In the genomic region with DNA sequence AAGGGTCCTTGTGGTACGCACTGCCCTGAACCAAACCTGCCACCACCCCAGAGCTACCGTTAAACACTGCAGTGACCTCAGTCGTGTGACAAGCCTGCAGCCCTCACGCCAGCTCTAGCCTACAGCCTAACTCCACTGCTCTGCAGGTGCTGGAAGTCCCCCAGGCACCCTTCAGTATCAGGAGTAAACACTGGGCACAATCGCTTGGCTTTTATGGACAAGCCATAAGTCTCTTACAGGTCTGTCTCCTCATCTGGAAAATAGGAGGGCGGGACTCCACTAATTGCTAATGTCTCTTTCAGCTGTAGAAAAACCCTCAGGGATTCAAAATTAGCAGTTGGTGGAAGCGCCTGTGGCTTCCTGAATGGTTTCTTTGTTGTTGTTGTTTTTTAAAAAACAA, we compare ENCODE assay signal across 20 mouse cellular contexts. TPM values are rescaled to one million over a fixed set of nuclear protein-coding genes. Genes with fewer than 3 reads are reported as not detected.
DNase-seq lines count a peak whose midpoint lies in the region; ATAC-seq lines count a peak whose summit lies in the region.
"Had no signal": no experiment of that assay in that cellular context is flagged by ENCODE, and none has a peak within 500 bp of the region (broad histone marks: within the 10 kb centered on the region; RNA-seq: fewer than 3 reads in every experiment).

No protein-coding gene starts in this region.

- H3K27ac ChIP-seq in forebrain, embryonic 12.5 days, result 0 out of 2 replicates have a peak overlapping the region, but pooled peaks have one; percentile 56
- no peak overlapping the region for H3K27ac ChIP-seq in forebrain, embryonic 16.5 days (ENCODE audit: low read length)
- H3K27ac ChIP-seq in kidney, embryonic 16.5 days (ENCODE audit: low read length), result peak overlapping the region; percentile 5; the same call in 1 of the 2 replicates
- H3K27ac ChIP-seq in midbrain, embryonic 11.5 days (ENCODE audit: low read depth, low read length), result no peak overlapping the region
- no peak overlapping the region for H3K27ac ChIP-seq in midbrain, embryonic 13.5 days
- H3K27ac ChIP-seq in embryonic facial prominence, embryonic 15.5 days (replicated peaks), result no peak overlapping the region
- H3K27ac ChIP-seq: hindbrain, postnatal 0 days; midbrain, embryonic 12.5 days had no signal

- peaks cover 30% of the 10 kb centered on the region for H3K4me1 ChIP-seq in forebrain, embryonic 12.5 days
- H3K4me1 ChIP-seq in forebrain, embryonic 16.5 days (replicated peaks; ENCODE audit: control insufficient read depth, insufficient read depth, low read length), result peaks cover 15% of the 10 kb centered on the region
- H3K4me1 ChIP-seq in kidney, embryonic 16.5 days (ENCODE audit: insufficient read depth, low read length), result peaks cover 41% of the 10 kb centered on the region
- peaks cover 10% of the 10 kb centered on the region for H3K4me1 ChIP-seq in midbrain, embryonic 11.5 days (ENCODE audit: control insufficient read depth, insufficient read depth, low read length)
- peaks cover 22% of the 10 kb centered on the region for H3K4me1 ChIP-seq in midbrain, embryonic 13.5 days (replicated peaks)
- peaks cover 15% of the 10 kb centered on the region for H3K4me1 ChIP-seq in embryonic facial prominence, embryonic 15.5 days

- 25% methylated on average over 7 of the region's 7 CpGs for WGBS in forebrain, embryonic 12.5 days
- whole genome bisulfite sequencing in forebrain, embryonic 16.5 days, result 27% methylated on average over 7 of the region's 7 CpGs
- WGBS in kidney, embryonic 16.5 days, result 31% methylated on average over 7 of the region's 7 CpGs
- WGBS in midbrain, embryonic 11.5 days, result 51% methylated on average over 7 of the region's 7 CpGs
- 55% methylated on average over 7 of the region's 7 CpGs for WGBS in midbrain, embryonic 13.5 days
- WGBS in embryonic facial prominence, embryonic 15.5 days, result 40% methylated on average over 7 of the region's 7 CpGs

- 0 out of 2 replicates have a peak, but pooled peaks cover 4% of the 10 kb centered on the region for H3K27me3 ChIP-seq in forebrain, embryonic 12.5 days
- H3K27me3 ChIP-seq in forebrain, embryonic 16.5 days (replicated peaks; ENCODE audit: control insufficient read depth, insufficient read depth, low read length), result no peaks in the 10 kb centered on the region
- no peaks in the 10 kb centered on the region for H3K27me3 ChIP-seq in kidney, embryonic 16.5 days (ENCODE audit: insufficient read depth, low read length)
- H3K27me3 ChIP-seq in midbrain, embryonic 11.5 days (ENCODE audit: control insufficient read depth, insufficient read depth, low read length), result no peaks in the 10 kb centered on the region
- no peaks in the 10 kb centered on the region for H3K27me3 ChIP-seq in midbrain, embryonic 13.5 days
- H3K27me3 ChIP-seq in embryonic facial prominence, embryonic 15.5 days, result no peaks in the 10 kb centered on the region
- H3K27me3 ChIP-seq: heart, embryonic 12.5 days; midbrain, embryonic 12.5 days had no signal

- no peak for DNase-seq in kidney, adult 9 months
- peak; percentile 72 for DNase-seq in midbrain, embryonic 11.5 days (ENCODE audit: low spot score, missing footprints)
- DNase-seq in cerebellum, postnatal 14 days, result no peak
- DNase-seq: B cell, adult 2 months; cerebellum, adult 9-10 months; gastrocnemius, postnatal 25 days; heart, postnatal 36 days; kidney, adult 18-20 months; left cerebral cortex, postnatal 4 days; liver, postnatal 0 days had no signal

- H3K9me3 ChIP-seq in forebrain, embryonic 12.5 days, result no peaks in the 10 kb centered on the region
- no peaks in the 10 kb centered on the region for H3K9me3 ChIP-seq in forebrain, embryonic 16.5 days (ENCODE audit: control insufficient read depth, low read length)
- peaks cover 3% of the 10 kb centered on the region; the same call in 1 of the 2 replicates for H3K9me3 ChIP-seq in kidney, embryonic 16.5 days (ENCODE audit: low read length)
- H3K9me3 ChIP-seq in midbrain, embryonic 11.5 days (ENCODE audit: control insufficient read depth, low read length), result no peaks in the 10 kb centered on the region
- no peaks in the 10 kb centered on the region for H3K9me3 ChIP-seq in midbrain, embryonic 13.5 days
- no peaks in the 10 kb centered on the region for H3K9me3 ChIP-seq in embryonic facial prominence, embryonic 15.5 days (replicated peaks)
- H3K9me3 ChIP-seq: heart, embryonic 12.5 days; midbrain, embryonic 12.5 days had no signal

- no peaks in the 10 kb centered on the region for H3K36me3 ChIP-seq in forebrain, embryonic 12.5 days (replicated peaks)
- H3K36me3 ChIP-seq in forebrain, embryonic 16.5 days (ENCODE audit: control insufficient read depth, insufficient read depth), result no peaks in the 10 kb centered on the region
- no peaks in the 10 kb centered on the region for H3K36me3 ChIP-seq in kidney, embryonic 16.5 days (ENCODE audit: insufficient read depth, low read length)
- H3K36me3 ChIP-seq in midbrain, embryonic 11.5 days (ENCODE audit: control insufficient read depth, insufficient read depth, low read length), result no peaks in the 10 kb centered on the region
- no peaks in the 10 kb centered on the region for H3K36me3 ChIP-seq in midbrain, embryonic 13.5 days
- no peaks in the 10 kb centered on the region for H3K36me3 ChIP-seq in embryonic facial prominence, embryonic 15.5 days
- H3K36me3 ChIP-seq: midbrain, embryonic 12.5 days had no signal

- H3K4me2 ChIP-seq in forebrain, embryonic 12.5 days, result no peak overlapping the region
- H3K4me2 ChIP-seq in forebrain, embryonic 16.5 days (ENCODE audit: low read length), result no peak overlapping the region
- no peak overlapping the region for H3K4me2 ChIP-seq in kidney, embryonic 16.5 days (replicated peaks; ENCODE audit: low read depth, low read length)
- H3K4me2 ChIP-seq in midbrain, embryonic 11.5 days, result no peak overlapping the region
- no peak overlapping the region for H3K4me2 ChIP-seq in midbrain, embryonic 13.5 days (replicated peaks)
- no peak overlapping the region for H3K4me2 ChIP-seq in embryonic facial prominence, embryonic 15.5 days (replicated peaks)
- H3K4me2 ChIP-seq: heart, embryonic 12.5 days had no signal

- no peak for ATAC-seq in forebrain, embryonic 12.5 days (ENCODE audit: low FRiP score)
- ATAC-seq in forebrain, embryonic 16.5 days, result no peak
- ATAC-seq in kidney, embryonic 16.5 days (ENCODE audit: low FRiP score, low TSS enrichment), result no peak
- no peak for ATAC-seq in midbrain, embryonic 11.5 days (ENCODE audit: low FRiP score)
- ATAC-seq in midbrain, embryonic 13.5 days, result no peak
- ATAC-seq in embryonic facial prominence, embryonic 15.5 days (ENCODE audit: insufficient number of reproducible peaks, low FRiP score, low TSS enrichment, low read depth), result peak; percentile 26; the same call in 1 of the 2 replicates
- ATAC-seq: hindbrain, postnatal 0 days; liver, postnatal 0 days had no signal

- H3K4me3 ChIP-seq in forebrain, embryonic 12.5 days (replicated peaks), result no peak overlapping the region
- H3K4me3 ChIP-seq in forebrain, embryonic 16.5 days (replicated peaks; ENCODE audit: low read length), result no peak overlapping the region
- no peak overlapping the region for H3K4me3 ChIP-seq in kidney, embryonic 16.5 days (ENCODE audit: low read length)
- no peak overlapping the region for H3K4me3 ChIP-seq in midbrain, embryonic 11.5 days (ENCODE audit: low read depth, low read length)
- no peak overlapping the region for H3K4me3 ChIP-seq in midbrain, embryonic 13.5 days (replicated peaks)
- H3K4me3 ChIP-seq in embryonic facial prominence, embryonic 15.5 days (replicated peaks), result no peak overlapping the region
- H3K4me3 ChIP-seq: heart, embryonic 12.5 days; midbrain, embryonic 12.5 days; myocyte had no signal

- H3K9ac ChIP-seq in forebrain, embryonic 12.5 days, result no peak overlapping the region
- no peak overlapping the region for H3K9ac ChIP-seq in forebrain, embryonic 16.5 days (replicated peaks; ENCODE audit: low read depth, low read length)
- no peak overlapping the region for H3K9ac ChIP-seq in kidney, embryonic 16.5 days (replicated peaks; ENCODE audit: low read length)
- H3K9ac ChIP-seq in midbrain, embryonic 11.5 days (ENCODE audit: low read length), result no peak overlapping the region
- H3K9ac ChIP-seq in midbrain, embryonic 13.5 days (replicated peaks), result no peak overlapping the region
- no peak overlapping the region for H3K9ac ChIP-seq in embryonic facial prominence, embryonic 15.5 days
- H3K9ac ChIP-seq: heart, embryonic 12.5 days; liver, postnatal 0 days; midbrain, embryonic 12.5 days had no signal

RNA-seq across cellular contexts. Expression of gene Rffl, which starts 33.8 kb away (rescaled TPM):
- polyA plus RNA-seq in forebrain, embryonic 12.5 days (2016; fragmentation: Nextera tagmentation; extraction: Ambion mirVana), result 16.6 and 19.1 TPM in 2 replicates
- 8.8 and 9.3 TPM in 2 replicates for polyA plus RNA-seq in forebrain, embryonic 16.5 days (2015; fragmentation: Nextera tagmentation; extraction: Ambion mirVana)
- 23.7 and 25.0 TPM in 2 replicates for polyA plus RNA-seq in kidney, embryonic 16.5 days (2015; fragmentation: Nextera tagmentation; extraction: Ambion mirVana)
- polyA plus RNA-seq in midbrain, embryonic 11.5 days (2014; fragmentation: Nextera tagmentation; extraction: Ambion mirVana), result 8.9 and 9.2 TPM in 2 replicates
- 4.5 and 5.9 TPM in 2 replicates for polyA plus RNA-seq in midbrain, embryonic 13.5 days (2015; fragmentation: Nextera tagmentation; extraction: Ambion mirVana)
- 12.5 and 15.3 TPM in 2 replicates for polyA plus RNA-seq in embryonic facial prominence, embryonic 15.5 days (2015; fragmentation: Nextera tagmentation; extraction: Ambion mirVana)

RNA-seq across cellular contexts. Expression of gene Rad51d, which starts 53.2 kb away (rescaled TPM):
- polyA plus RNA-seq in forebrain, embryonic 12.5 days (2016; fragmentation: Nextera tagmentation; extraction: Ambion mirVana), result 12.6 and 14.2 TPM in 2 replicates
- polyA plus RNA-seq in forebrain, embryonic 16.5 days (2015; fragmentation: Nextera tagmentation; extraction: Ambion mirVana), result 13.5 and 15.2 TPM in 2 replicates
- 13.8 and 15.1 TPM in 2 replicates for polyA plus RNA-seq in kidney, embryonic 16.5 days (2015; fragmentation: Nextera tagmentation; extraction: Ambion mirVana)
- 13.7 and 17.4 TPM in 2 replicates for polyA plus RNA-seq in midbrain, embryonic 11.5 days (2014; fragmentation: Nextera tagmentation; extraction: Ambion mirVana)
- 12.1 and 13.8 TPM in 2 replicates for polyA plus RNA-seq in midbrain, embryonic 13.5 days (2015; fragmentation: Nextera tagmentation; extraction: Ambion mirVana)
- polyA plus RNA-seq in embryonic facial prominence, embryonic 15.5 days (2015; fragmentation: Nextera tagmentation; extraction: Ambion mirVana), result 14.3 and 14.9 TPM in 2 replicates

RNA-seq across cellular contexts. Expression of gene Fndc8, which starts 54.7 kb away (rescaled TPM):
- 0.21 and 0.40 TPM in 2 replicates for polyA plus RNA-seq in forebrain, embryonic 12.5 days (2016; fragmentation: Nextera tagmentation; extraction: Ambion mirVana)
- 0.43 and 1.1 TPM in 2 replicates for polyA plus RNA-seq in forebrain, embryonic 16.5 days (2015; fragmentation: Nextera tagmentation; extraction: Ambion mirVana)
- 0.26 and 0.51 TPM in 2 replicates for polyA plus RNA-seq in kidney, embryonic 16.5 days (2015; fragmentation: Nextera tagmentation; extraction: Ambion mirVana)
- 0.19 and 0.30 TPM in 2 replicates for polyA plus RNA-seq in midbrain, embryonic 11.5 days (2014; fragmentation: Nextera tagmentation; extraction: Ambion mirVana)
- 0.48 and 0.62 TPM in 2 replicates for polyA plus RNA-seq in midbrain, embryonic 13.5 days (2015; fragmentation: Nextera tagmentation; extraction: Ambion mirVana)
- 0.39 and 0.51 TPM in 2 replicates for polyA plus RNA-seq in embryonic facial prominence, embryonic 15.5 days (2015; fragmentation: Nextera tagmentation; extraction: Ambion mirVana)
- polyA plus RNA-seq: frontal cortex, adult 2 months had no signal

RNA-seq across cellular contexts. Expression of gene Lig3, which starts 56.3 kb away (rescaled TPM):
- polyA plus RNA-seq in forebrain, embryonic 12.5 days (2016; fragmentation: Nextera tagmentation; extraction: Ambion mirVana), result 53.6 and 57.8 TPM in 2 replicates
- polyA plus RNA-seq in forebrain, embryonic 16.5 days (2015; fragmentation: Nextera tagmentation; extraction: Ambion mirVana), result 33.4 and 34.0 TPM in 2 replicates
- 33.2 and 35.4 TPM in 2 replicates for polyA plus RNA-seq in kidney, embryonic 16.5 days (2015; fragmentation: Nextera tagmentation; extraction: Ambion mirVana)
- 48.2 and 52.6 TPM in 2 replicates for polyA plus RNA-seq in midbrain, embryonic 11.5 days (2014; fragmentation: Nextera tagmentation; extraction: Ambion mirVana)
- 31.8 and 36.0 TPM in 2 replicates for polyA plus RNA-seq in midbrain, embryonic 13.5 days (2015; fragmentation: Nextera tagmentation; extraction: Ambion mirVana)
- polyA plus RNA-seq in embryonic facial prominence, embryonic 15.5 days (2015; fragmentation: Nextera tagmentation; extraction: Ambion mirVana), result 25.1 and 26.5 TPM in 2 replicates

Comparison
In these comparisons a context has a peak if more than half of its experiments do, and no peak if none do; other contexts are left out.
1. H3K27ac ChIP-seq: peak in forebrain, embryonic 12.5 days (single experiment) and kidney, embryonic 16.5 days (single experiment); none in forebrain, embryonic 16.5 days (single experiment), midbrain, embryonic 11.5 days (single experiment), midbrain, embryonic 13.5 days (single experiment) and embryonic facial prominence, embryonic 15.5 days (single experiment).